Comparison of ENCODE assay signal across 15 mouse cellular contexts in the genomic region with DNA sequence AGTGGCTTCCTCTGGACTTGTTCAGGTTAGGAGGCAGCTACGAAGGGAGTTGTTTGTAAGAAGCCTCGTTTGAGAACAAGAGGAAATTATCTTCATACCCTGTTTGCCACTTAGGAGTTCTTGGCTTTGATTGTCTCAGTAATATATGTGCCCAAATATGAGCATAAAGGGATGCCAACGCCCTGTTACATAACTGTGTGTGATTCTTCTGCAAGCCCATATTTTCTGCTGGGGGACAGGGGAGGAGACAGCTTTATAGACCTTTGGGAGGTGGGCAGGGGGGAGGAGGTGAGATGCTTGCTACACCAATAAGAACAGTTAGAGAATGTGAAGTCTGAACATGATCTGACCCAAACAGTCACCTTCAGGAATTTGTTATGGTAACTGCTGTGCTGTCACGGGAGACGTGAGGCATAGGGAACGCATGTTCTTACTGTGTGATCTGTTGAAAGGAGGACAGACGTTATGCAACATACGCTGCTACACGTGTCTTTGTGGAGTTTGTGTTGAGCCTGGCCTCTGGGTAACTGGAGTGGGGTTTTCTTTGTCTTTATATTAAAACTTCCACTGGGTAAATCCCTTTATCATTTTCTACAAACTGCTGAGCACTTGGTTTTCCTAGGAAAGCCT.
A peak's percentile ranks its signal among the peaks of the same experiment; 100 is the strongest.
DNase-seq lines count a peak whose midpoint lies in the region; ATAC-seq and TF ChIP-seq lines count a peak whose summit lies in the region.
"Had no signal": no experiment of that assay in that cellular context is flagged by ENCODE, and none has a peak within 500 bp of the region (broad histone marks: within the 10 kb centered on the region; RNA-seq: fewer than 3 reads in every experiment).

No protein-coding gene starts in this region.

- no peak overlapping the region for H3K9ac ChIP-seq in embryonic facial prominence, embryonic 11.5 days (replicated peaks; ENCODE audit: low read length)
- no peak overlapping the region for H3K9ac ChIP-seq in kidney, embryonic 14.5 days (ENCODE audit: low read depth, low read length)
- H3K9ac ChIP-seq in lung, postnatal 0 days (replicated peaks; ENCODE audit: low read depth): no peak overlapping the region
- H3K9ac ChIP-seq in stomach, embryonic 16.5 days (ENCODE audit: low read length): peak overlapping the region; percentile 16; the same call in 1 of the 2 replicates
- H3K9ac ChIP-seq: heart, embryonic 13.5 days; liver, embryonic 15.5 days had no signal

- no peak overlapping the region for H3K27ac ChIP-seq in embryonic facial prominence, embryonic 11.5 days (replicated peaks; ENCODE audit: low read depth, low read length)
- H3K27ac ChIP-seq in embryonic facial prominence, embryonic 10.5 days (replicated peaks): no peak overlapping the region
- H3K27ac ChIP-seq in kidney, embryonic 14.5 days (ENCODE audit: low read depth, low read length): no peak overlapping the region; the same call in 1 of the 2 replicates
- H3K27ac ChIP-seq in lung, postnatal 0 days (ENCODE audit: low read length): no peak overlapping the region
- peak overlapping the region; percentile 36 for H3K27ac ChIP-seq in stomach, embryonic 16.5 days (ENCODE audit: low read length)
- H3K27ac ChIP-seq: heart, embryonic 13.5 days; liver, embryonic 15.5 days; midbrain, embryonic 10.5 days had no signal

- no peak overlapping the region for H3K4me3 ChIP-seq in embryonic facial prominence, embryonic 11.5 days (ENCODE audit: low read depth, low read length)
- no peak overlapping the region for H3K4me3 ChIP-seq in embryonic facial prominence, embryonic 10.5 days
- no peak overlapping the region for H3K4me3 ChIP-seq in kidney, embryonic 14.5 days (ENCODE audit: low read length)
- no peak overlapping the region for H3K4me3 ChIP-seq in lung, postnatal 0 days (ENCODE audit: low read depth, low read length)
- no peak overlapping the region for H3K4me3 ChIP-seq in stomach, embryonic 16.5 days (replicated peaks; ENCODE audit: low read length)
- H3K4me3 ChIP-seq: heart, embryonic 13.5 days; liver, embryonic 15.5 days; midbrain, embryonic 10.5 days had no signal

- H3K27me3 ChIP-seq in embryonic facial prominence, embryonic 11.5 days (ENCODE audit: control insufficient read depth, insufficient read depth, low read length): no peaks in the 10 kb centered on the region
- H3K27me3 ChIP-seq in embryonic facial prominence, embryonic 10.5 days (replicated peaks; ENCODE audit: low read depth, poor library complexity, severe bottlenecking): no peaks in the 10 kb centered on the region
- no peaks in the 10 kb centered on the region for H3K27me3 ChIP-seq in kidney, embryonic 14.5 days (ENCODE audit: control insufficient read depth, insufficient read depth, low read length)
- H3K27me3 ChIP-seq in lung, postnatal 0 days (replicated peaks; ENCODE audit: insufficient read depth, low read length): no peaks in the 10 kb centered on the region
- no peaks in the 10 kb centered on the region for H3K27me3 ChIP-seq in stomach, embryonic 16.5 days (ENCODE audit: control insufficient read depth, insufficient read depth, low read length)
- H3K27me3 ChIP-seq: heart, embryonic 13.5 days; liver, embryonic 15.5 days had no signal

- TF ChIP-seq CTCF in lung, postnatal 0 days (IDR thresholded peaks at IDR 0.05): no peak

- H3K9me3 ChIP-seq in embryonic facial prominence, embryonic 11.5 days (replicated peaks; ENCODE audit: control insufficient read depth, low read length): no peaks in the 10 kb centered on the region
- no peaks in the 10 kb centered on the region for H3K9me3 ChIP-seq in embryonic facial prominence, embryonic 10.5 days
- no peaks in the 10 kb centered on the region for H3K9me3 ChIP-seq in kidney, embryonic 14.5 days (ENCODE audit: control insufficient read depth, low read length)
- no peaks in the 10 kb centered on the region for H3K9me3 ChIP-seq in lung, postnatal 0 days (ENCODE audit: low read length)
- H3K9me3 ChIP-seq in stomach, embryonic 16.5 days (replicated peaks; ENCODE audit: control insufficient read depth, low read length): no peaks in the 10 kb centered on the region
- H3K9me3 ChIP-seq: heart, embryonic 13.5 days; liver, embryonic 15.5 days; midbrain, embryonic 10.5 days had no signal

- H3K36me3 ChIP-seq in embryonic facial prominence, embryonic 11.5 days (replicated peaks; ENCODE audit: control insufficient read depth, insufficient read depth, low read depth, low read length): no peaks in the 10 kb centered on the region
- H3K36me3 ChIP-seq in embryonic facial prominence, embryonic 10.5 days (replicated peaks): no peaks in the 10 kb centered on the region
- no peaks in the 10 kb centered on the region for H3K36me3 ChIP-seq in kidney, embryonic 14.5 days (ENCODE audit: control insufficient read depth, insufficient read depth, low read length)
- H3K36me3 ChIP-seq in lung, postnatal 0 days (ENCODE audit: insufficient read depth, low read length): no peaks in the 10 kb centered on the region
- no peaks in the 10 kb centered on the region for H3K36me3 ChIP-seq in stomach, embryonic 16.5 days (ENCODE audit: control insufficient read depth, insufficient read depth, low read length)
- H3K36me3 ChIP-seq: liver, embryonic 15.5 days; midbrain, embryonic 10.5 days had no signal

- DNase-seq in embryonic facial prominence, embryonic 11.5 days (ENCODE audit: low spot score): peak; percentile 16
- DNase-seq in embryonic facial prominence, embryonic 10.5 days (ENCODE audit: low spot score): no peak
- DNase-seq in kidney, adult 18-20 months: no peak
- peak; percentile 66 for DNase-seq in lung, postnatal 0 days (ENCODE audit: low spot score)
- DNase-seq in lung, postnatal 4 days: no peak
- DNase-seq: thymus, adult 2 months had no signal

- no peak for ATAC-seq in embryonic facial prominence, embryonic 11.5 days (replicated peaks; ENCODE audit: insufficient number of reproducible peaks, low FRiP score, low TSS enrichment, low read depth)
- peak; percentile 25; the same call in 1 of the 2 replicates for ATAC-seq in kidney, embryonic 14.5 days (ENCODE audit: low FRiP score, low TSS enrichment)
- ATAC-seq in lung, postnatal 0 days: peak; percentile 43
- no peak for ATAC-seq in stomach, embryonic 16.5 days (ENCODE audit: insufficient read depth, low FRiP score)
- ATAC-seq in erythroblast, adult 5-6 weeks (replicated peaks; ENCODE audit: low FRiP score, poor library complexity, severe bottlenecking): no peak
- ATAC-seq: activated CD4-positive, CD25-positive, alpha-beta regulatory T cell, adult 4 months; forebrain, embryonic 16.5 days; inflammation-experienced regulatory T-cells, adult 6 months had no signal

- H3K4me1 ChIP-seq in embryonic facial prominence, embryonic 11.5 days (ENCODE audit: control insufficient read depth, insufficient read depth, low read length): no peaks in the 10 kb centered on the region; the same call in 1 of the 2 replicates
- H3K4me1 ChIP-seq in embryonic facial prominence, embryonic 10.5 days: peaks cover 33% of the 10 kb centered on the region
- peaks cover 15% of the 10 kb centered on the region; the same call in 1 of the 2 replicates for H3K4me1 ChIP-seq in kidney, embryonic 14.5 days (ENCODE audit: control insufficient read depth, insufficient read depth, low read length)
- no peaks in the 10 kb centered on the region for H3K4me1 ChIP-seq in lung, postnatal 0 days (ENCODE audit: insufficient read depth, low read depth, low read length)
- H3K4me1 ChIP-seq in stomach, embryonic 16.5 days (ENCODE audit: control insufficient read depth, insufficient read depth, low read length): peaks cover 13% of the 10 kb centered on the region; the same call in 1 of the 2 replicates
- H3K4me1 ChIP-seq: liver, embryonic 15.5 days had no signal

- no peak for TF ChIP-seq EP300 in lung, postnatal 0 days (IDR thresholded peaks at IDR 0.05)

- no peak overlapping the region for H3K4me2 ChIP-seq in embryonic facial prominence, embryonic 11.5 days (ENCODE audit: low read depth, low read length)
- no peak overlapping the region for H3K4me2 ChIP-seq in kidney, embryonic 14.5 days (replicated peaks; ENCODE audit: low read depth, low read length)
- H3K4me2 ChIP-seq in lung, postnatal 0 days (replicated peaks; ENCODE audit: low read depth, low read length): no peak overlapping the region
- H3K4me2 ChIP-seq in stomach, embryonic 16.5 days (ENCODE audit: low read depth, low read length): no peak overlapping the region
- H3K4me2 ChIP-seq: heart, embryonic 13.5 days; liver, embryonic 15.5 days had no signal

- 59% methylated on average over 9 of the region's 9 CpGs for WGBS in embryonic facial prominence, embryonic 11.5 days
- 67% methylated on average over 9 of the region's 9 CpGs for WGBS in embryonic facial prominence, embryonic 10.5 days
- WGBS in kidney, embryonic 14.5 days: 31% methylated on average over 9 of the region's 9 CpGs
- 38% methylated on average over 9 of the region's 9 CpGs for WGBS in lung, postnatal 0 days
- WGBS in stomach, embryonic 16.5 days: 46% methylated on average over 9 of the region's 9 CpGs

Comparison
In these comparisons a context has a peak if more than half of its experiments do, and no peak if none do; other contexts are left out.
1. DNase-seq: peak in embryonic facial prominence, embryonic 11.5 days (single experiment) and lung, postnatal 0 days (single experiment); none in embryonic facial prominence, embryonic 10.5 days (single experiment), kidney, adult 18-20 months (single experiment) and lung, postnatal 4 days (0 of 2).
2. ATAC-seq: peak in kidney, embryonic 14.5 days (single experiment) and lung, postnatal 0 days (single experiment); none in embryonic facial prominence, embryonic 11.5 days (single experiment), stomach, embryonic 16.5 days (single experiment) and erythroblast, adult 5-6 weeks (single experiment).